Mouse (Mus musculus): ENCODE data around the gene Pkd1l1. TPM values are rescaled to one million over a fixed set of nuclear protein-coding genes. Genes with fewer than 3 reads are reported as not detected.

The Pkd1l1 gene
- polyA plus RNA-seq, 1 experiment from 2014 or later = 0.14 TPM

DNA sequence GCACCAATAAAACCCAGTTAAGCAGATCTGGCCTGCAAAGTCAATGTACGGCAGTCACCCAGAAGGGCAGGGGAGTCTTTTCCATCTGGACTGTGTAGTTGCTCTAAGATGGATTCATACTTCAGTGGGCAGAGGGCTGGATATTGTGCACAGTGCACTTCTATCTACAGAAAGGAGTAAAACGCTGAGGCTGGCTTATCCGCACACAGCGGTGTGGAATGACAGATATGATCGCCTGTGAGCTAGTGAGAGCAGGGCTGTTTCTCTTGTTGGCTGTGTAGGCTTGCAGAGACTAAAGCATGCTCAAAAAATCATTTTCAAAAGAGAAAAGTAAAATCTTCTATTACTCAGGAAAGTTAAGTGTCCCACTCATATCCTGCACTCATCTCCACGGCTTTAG is 973 bp downstream of the Pkd1l1 start:
- no peak overlapping the region for H3K27ac ChIP-seq (replicated peaks)
- H3K9ac ChIP-seq = no peak overlapping the region
- no peaks in the 10 kb centered on the region for H3K27me3 ChIP-seq
- no peaks in the 10 kb centered on the region for H3K4me1 ChIP-seq (replicated peaks)
- H3K36me3 ChIP-seq = no peaks in the 10 kb centered on the region
- no peak overlapping the region for H3K4me2 ChIP-seq
- WGBS = 87% methylated on average over 6 of the region's 6 CpGs
- ATAC-seq (ENCODE audit: low FRiP score, low read depth) = no peak
- no peaks in the 10 kb centered on the region for H3K9me3 ChIP-seq
- H3K4me3 ChIP-seq = no peak overlapping the region

DNA sequence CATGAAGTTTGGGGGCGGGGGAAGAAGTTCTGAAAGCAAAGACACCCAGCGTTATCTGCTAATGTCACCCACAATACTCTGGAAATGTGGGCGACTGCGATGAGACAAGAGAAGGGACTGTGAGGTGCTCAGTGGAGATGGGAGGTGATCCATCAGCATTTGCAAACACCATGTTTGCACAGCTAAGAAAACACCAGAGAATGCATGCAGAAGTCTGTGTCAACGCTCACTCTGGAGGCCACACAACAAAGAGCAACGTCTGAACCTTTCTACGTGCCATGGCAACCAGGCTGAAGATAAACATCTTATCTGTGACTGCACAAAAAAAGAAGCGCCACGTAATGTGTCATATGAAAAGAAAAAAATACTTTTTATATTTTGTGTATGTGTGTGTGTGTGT is 2.6 kb downstream of the Pkd1l1 start:
- Histone ChIP-seq H3K4me1 (replicated peaks) (no peaks in the 10 kb centered on the region), H3K4me2 (no peak overlapping the region), H3K27ac (replicated peaks) (no peak overlapping the region), H3K27me3 (no peaks in the 10 kb centered on the region), H3K9ac (no peak overlapping the region), H3K9me3 (no peaks in the 10 kb centered on the region), H3K4me3 (no peak overlapping the region), H3K36me3 (no peaks in the 10 kb centered on the region)
- 70% methylated on average over 9 of the region's 9 CpGs for WGBS
- ATAC-seq (ENCODE audit: low FRiP score, low read depth) = no peak

DNA sequence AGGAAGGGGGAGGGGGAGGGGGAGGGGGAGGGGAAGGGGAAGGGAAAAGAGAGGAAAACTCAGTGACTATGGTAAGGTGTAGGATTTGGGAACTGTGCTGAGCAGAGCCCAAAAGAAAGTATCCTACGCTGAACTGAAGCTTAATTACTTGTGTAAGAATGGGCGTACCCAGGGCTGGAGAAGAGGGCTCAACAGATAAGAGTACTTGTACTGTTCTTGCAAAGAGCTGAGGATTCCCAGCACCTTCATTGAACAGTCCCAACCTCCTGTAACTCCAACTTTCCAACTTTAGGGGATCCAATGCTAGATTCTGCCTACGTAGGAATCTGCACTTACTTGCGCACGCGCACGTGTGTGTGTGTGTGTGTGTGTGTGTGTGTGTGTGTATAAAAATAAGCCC is 5.0 kb downstream of the Pkd1l1 start:
- Histone ChIP-seq H3K4me1 (replicated peaks) (no peaks in the 10 kb centered on the region), H3K4me3 (no peak overlapping the region), H3K4me2 (no peak overlapping the region), H3K27me3 (no peaks in the 10 kb centered on the region), H3K9ac (no peak overlapping the region), H3K27ac (replicated peaks) (no peak overlapping the region), H3K9me3 (no peaks in the 10 kb centered on the region), H3K36me3 (no peaks in the 10 kb centered on the region)
- WGBS = 97% methylated on average over 7 of the region's 7 CpGs
- ATAC-seq (ENCODE audit: low FRiP score, low read depth) = no peak

DNA sequence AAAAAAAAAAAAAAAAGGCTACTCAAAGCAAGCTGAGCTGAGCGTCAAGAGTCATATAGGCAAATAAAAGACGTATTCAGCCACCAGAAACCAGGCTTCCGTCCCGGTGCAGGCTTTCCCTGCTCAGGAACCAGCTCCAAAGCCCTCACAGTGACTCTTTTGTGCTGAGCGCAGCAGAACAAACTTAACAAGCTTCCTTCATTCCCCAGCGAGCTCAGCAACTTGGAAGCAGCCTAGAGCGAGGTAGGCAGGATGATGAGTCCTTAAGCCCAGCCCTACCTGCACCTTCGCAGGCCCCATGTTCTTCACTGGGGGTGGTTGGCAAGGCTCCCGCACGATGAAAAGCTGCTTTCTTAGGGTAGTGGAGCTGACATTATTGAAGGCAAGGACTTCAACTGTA is 14.5 kb downstream of the Pkd1l1 start:
- Histone ChIP-seq H3K4me2 (no peak overlapping the region), H3K27ac (replicated peaks) (peak overlapping the region; percentile 49; the same call in 1 of the 2 replicates), H3K36me3 (no peaks in the 10 kb centered on the region), H3K4me1 (replicated peaks) (0 out of 2 replicates have a peak, but pooled peaks cover 3% of the 10 kb centered on the region), H3K27me3 (no peaks in the 10 kb centered on the region), H3K4me3 (no peak overlapping the region), H3K9ac (no peak overlapping the region), H3K9me3 (no peaks in the 10 kb centered on the region)
- no peak for ATAC-seq (ENCODE audit: low FRiP score, low read depth)
- WGBS = 63% methylated on average over 10 of the region's 10 CpGs

DNA sequence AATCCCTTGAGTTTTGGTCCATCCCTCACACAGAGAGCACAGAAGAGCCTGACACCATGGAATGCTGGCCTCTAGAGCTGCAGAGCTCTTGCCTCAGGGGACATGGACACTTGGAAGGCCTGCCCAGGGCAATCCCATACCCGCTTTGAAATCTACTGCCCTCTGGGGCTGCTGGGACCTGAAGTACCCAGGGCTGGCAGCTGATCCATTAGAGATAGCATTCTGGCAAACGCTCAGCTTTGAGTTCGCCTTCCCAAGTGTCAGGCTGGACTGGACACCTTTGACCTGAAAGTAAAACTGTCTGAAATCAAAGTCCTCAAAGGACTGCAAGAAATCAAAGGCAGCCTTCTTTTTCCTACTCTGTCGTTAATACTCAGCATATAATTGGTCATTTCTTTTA is 15.0 kb downstream of the Pkd1l1 start:
- ATAC-seq (ENCODE audit: low FRiP score, low read depth) = no peak
- no peak overlapping the region for H3K27ac ChIP-seq (replicated peaks)
- no peaks in the 10 kb centered on the region for H3K27me3 ChIP-seq
- H3K36me3 ChIP-seq = no peaks in the 10 kb centered on the region
- H3K4me2 ChIP-seq = no peak overlapping the region
- WGBS = 68% methylated on average over 4 of the region's 4 CpGs
- H3K9ac ChIP-seq = no peak overlapping the region
- no peak overlapping the region for H3K4me3 ChIP-seq
- H3K9me3 ChIP-seq = no peaks in the 10 kb centered on the region
- 0 out of 2 replicates have a peak, but pooled peaks cover 3% of the 10 kb centered on the region for H3K4me1 ChIP-seq (replicated peaks)

DNA sequence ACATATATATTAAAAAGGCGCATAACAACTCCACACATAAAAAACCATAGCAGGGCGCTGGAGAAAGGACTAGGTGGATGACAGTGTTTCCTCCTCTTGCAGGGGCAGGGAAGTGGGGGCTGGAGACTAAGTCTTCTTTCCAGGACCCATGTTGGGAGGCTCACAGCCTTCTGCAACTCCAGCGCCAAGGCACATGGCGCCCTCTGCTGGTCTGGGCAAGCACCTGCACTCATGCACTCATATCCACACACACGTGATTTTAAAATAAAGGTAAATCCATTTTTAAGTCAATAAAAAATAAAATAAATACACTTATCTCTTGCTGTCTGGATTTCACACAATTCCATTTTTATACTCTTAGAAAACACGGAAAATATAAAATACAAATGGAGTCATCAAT is 16.0 kb downstream of the Pkd1l1 start:
- ATAC-seq (ENCODE audit: low FRiP score, low read depth) = no peak
- Histone ChIP-seq H3K27ac (replicated peaks) (no peak overlapping the region), H3K4me2 (no peak overlapping the region), H3K9me3 (no peaks in the 10 kb centered on the region), H3K9ac (no peak overlapping the region), H3K27me3 (no peaks in the 10 kb centered on the region), H3K4me1 (replicated peaks) (0 out of 2 replicates have a peak, but pooled peaks cover 3% of the 10 kb centered on the region), H3K4me3 (no peak overlapping the region), H3K36me3 (no peaks in the 10 kb centered on the region)
- 69% methylated on average over 6 of the region's 6 CpGs for WGBS

DNA sequence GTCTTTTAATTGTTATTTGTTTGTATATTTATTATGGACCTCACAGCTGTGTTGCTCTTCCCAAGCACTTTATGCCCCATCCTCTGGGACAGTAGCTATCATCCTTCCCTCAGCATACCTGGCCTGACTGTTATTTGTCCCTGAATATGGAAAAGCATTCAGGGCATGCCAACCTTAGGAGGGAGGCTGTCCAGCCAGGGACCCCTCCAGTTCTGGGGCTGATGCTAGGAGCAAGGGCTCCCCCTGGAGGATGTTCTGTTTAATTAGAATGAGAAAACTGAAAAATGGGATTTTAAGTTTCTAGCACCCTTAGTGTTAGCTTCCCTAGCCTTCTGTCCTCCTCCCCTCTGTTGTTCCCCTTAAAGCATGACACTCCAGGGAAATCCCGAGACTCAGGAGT is 17.4 kb downstream of the Pkd1l1 start:
- Histone ChIP-seq H3K27me3 (no peaks in the 10 kb centered on the region), H3K4me2 (no peak overlapping the region), H3K9me3 (no peaks in the 10 kb centered on the region), H3K4me3 (no peak overlapping the region), H3K4me1 (replicated peaks) (0 out of 2 replicates have a peak, but pooled peaks cover 3% of the 10 kb centered on the region), H3K27ac (replicated peaks) (no peak overlapping the region), H3K36me3 (no peaks in the 10 kb centered on the region), H3K9ac (no peak overlapping the region)
- peak; percentile 78 for ATAC-seq (ENCODE audit: low FRiP score, low read depth)
- 18% methylated on average over 1 of the region's 1 CpGs for WGBS

DNA sequence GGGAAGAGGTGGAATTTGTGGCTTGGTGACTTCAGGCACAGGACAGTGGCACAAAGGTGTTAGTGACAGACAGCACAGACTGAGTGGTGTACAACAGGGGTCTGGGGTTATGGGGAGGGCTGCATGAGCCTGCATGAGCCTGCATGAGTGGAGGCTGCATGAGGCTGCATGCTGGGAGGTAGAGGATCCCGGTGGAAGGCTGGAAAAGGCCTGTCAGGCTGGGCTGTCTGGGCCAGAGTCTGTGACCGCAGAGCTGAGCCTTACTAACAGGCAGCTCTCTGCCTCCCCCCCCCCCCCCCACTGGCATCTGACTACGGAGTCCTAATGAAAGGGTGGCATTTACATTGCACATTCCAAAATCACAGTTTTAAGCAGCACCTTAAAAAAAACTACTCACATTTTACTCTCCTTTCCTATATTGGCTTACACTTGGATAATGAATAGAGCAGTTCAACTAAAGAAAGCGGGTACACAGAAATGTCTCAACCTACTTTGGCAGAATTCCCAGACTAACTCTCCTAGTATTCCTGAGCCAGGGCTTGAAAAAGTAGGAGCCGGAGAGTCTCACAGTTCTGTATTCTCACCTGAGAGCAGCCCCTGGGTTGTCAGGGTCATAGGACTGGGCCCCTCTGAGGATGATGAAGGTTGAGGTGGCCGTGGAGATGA is 23.2 kb downstream of the Pkd1l1 start:
- no peaks in the 10 kb centered on the region for H3K36me3 ChIP-seq

DNA sequence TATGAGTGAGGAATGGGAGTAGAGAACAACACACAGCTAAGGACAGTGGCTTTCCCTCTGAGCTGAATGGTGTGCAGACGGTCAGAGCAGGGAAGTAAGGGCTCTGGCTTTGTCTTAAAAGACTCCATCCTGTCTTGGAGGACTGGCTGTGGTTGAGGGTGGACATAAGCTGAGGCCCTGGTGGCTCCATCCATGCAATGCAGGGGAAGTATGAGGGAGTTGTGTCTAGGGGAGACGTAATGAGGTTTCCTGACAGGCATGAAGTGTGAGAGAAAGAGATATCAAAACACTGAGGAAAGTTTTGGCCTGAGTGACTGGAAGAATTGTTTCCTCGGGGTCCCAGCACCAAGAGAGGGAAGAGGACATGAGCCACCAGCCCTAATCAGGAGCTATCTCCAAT is 24.2 kb downstream of the Pkd1l1 start:
- no peak overlapping the region for H3K27ac ChIP-seq (replicated peaks)
- no peaks in the 10 kb centered on the region for H3K36me3 ChIP-seq
- no peak for ATAC-seq (ENCODE audit: low FRiP score, low read depth)
- no peak overlapping the region for H3K9ac ChIP-seq
- H3K9me3 ChIP-seq = no peaks in the 10 kb centered on the region
- H3K4me1 ChIP-seq (replicated peaks) = no peaks in the 10 kb centered on the region
- no peak overlapping the region for H3K4me2 ChIP-seq
- WGBS = 70% methylated on average over 3 of the region's 3 CpGs
- H3K4me3 ChIP-seq = no peak overlapping the region
- H3K27me3 ChIP-seq = no peaks in the 10 kb centered on the region

More for the DNA sequence above, 23.2 kb downstream of the Pkd1l1 start:
- no peaks in the 10 kb centered on the region for H3K9me3 ChIP-seq
- no peak overlapping the region for H3K27ac ChIP-seq (replicated peaks)
- H3K4me1 ChIP-seq (replicated peaks) = no peaks in the 10 kb centered on the region
- no peak overlapping the region for H3K9ac ChIP-seq
- 66% methylated on average over 6 of the region's 6 CpGs for WGBS
- H3K4me3 ChIP-seq = no peak overlapping the region
- H3K4me2 ChIP-seq = no peak overlapping the region
- no peaks in the 10 kb centered on the region for H3K27me3 ChIP-seq
- peak; percentile 55 for ATAC-seq (ENCODE audit: low FRiP score, low read depth)

DNA sequence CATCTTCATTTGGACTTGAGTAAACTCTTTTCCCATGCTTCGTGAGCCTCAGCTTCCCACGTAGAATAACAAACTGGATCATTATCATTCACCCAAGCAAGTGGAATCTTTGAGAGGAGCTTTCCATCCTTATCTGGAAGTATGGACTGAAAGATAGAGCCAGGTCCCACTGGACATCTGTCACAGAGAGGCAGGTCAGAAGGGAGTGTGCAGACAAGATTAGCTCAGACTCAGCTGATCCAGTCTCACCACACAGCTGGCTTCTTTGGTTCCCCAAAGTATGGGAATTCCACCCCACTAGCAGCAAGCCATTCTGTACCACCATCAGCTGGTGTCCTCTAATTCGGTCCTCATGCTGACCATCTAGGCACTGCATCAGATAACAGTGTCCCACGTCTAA is 29.0 kb downstream of the Pkd1l1 start:
- H3K27me3 ChIP-seq = no peaks in the 10 kb centered on the region
- 79% methylated on average over 4 of the region's 4 CpGs for WGBS
- H3K4me2 ChIP-seq = no peak overlapping the region
- no peaks in the 10 kb centered on the region for H3K36me3 ChIP-seq
- H3K4me1 ChIP-seq (replicated peaks) = no peaks in the 10 kb centered on the region
- H3K27ac ChIP-seq (replicated peaks) = no peak overlapping the region
- no peak for ATAC-seq (ENCODE audit: low FRiP score, low read depth)
- no peaks in the 10 kb centered on the region for H3K9me3 ChIP-seq
- no peak overlapping the region for H3K4me3 ChIP-seq
- no peak overlapping the region for H3K9ac ChIP-seq

DNA sequence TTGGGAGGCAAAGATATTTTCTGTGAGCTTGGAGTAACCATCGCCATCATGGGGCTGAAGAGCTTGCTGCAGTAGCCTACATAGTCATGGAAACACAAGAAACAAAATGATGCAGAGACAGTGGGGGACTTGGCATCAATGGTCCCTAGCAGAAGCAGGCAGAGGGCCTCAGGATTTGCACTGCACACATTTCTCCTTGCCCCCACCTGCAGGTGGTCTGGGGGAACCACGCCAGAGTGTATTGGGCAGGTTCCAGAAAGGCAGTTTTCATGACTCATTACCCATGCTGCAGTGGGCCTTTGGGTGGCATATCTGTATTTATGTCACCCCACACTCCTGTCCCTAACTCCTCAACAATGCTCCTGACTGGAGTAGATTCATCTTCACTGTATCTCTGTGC is 30.6 kb downstream of the Pkd1l1 start:
- H3K4me2 ChIP-seq = no peak overlapping the region
- 78% methylated on average over 2 of the region's 2 CpGs for WGBS
- no peaks in the 10 kb centered on the region for H3K4me1 ChIP-seq (replicated peaks)
- H3K9ac ChIP-seq = no peak overlapping the region
- H3K9me3 ChIP-seq = no peaks in the 10 kb centered on the region
- no peak overlapping the region for H3K4me3 ChIP-seq
- no peaks in the 10 kb centered on the region for H3K27me3 ChIP-seq
- no peaks in the 10 kb centered on the region for H3K36me3 ChIP-seq
- H3K27ac ChIP-seq (replicated peaks) = no peak overlapping the region
- ATAC-seq (ENCODE audit: low FRiP score, low read depth) = peak; percentile 57; the same call in 1 of the 2 replicates

DNA sequence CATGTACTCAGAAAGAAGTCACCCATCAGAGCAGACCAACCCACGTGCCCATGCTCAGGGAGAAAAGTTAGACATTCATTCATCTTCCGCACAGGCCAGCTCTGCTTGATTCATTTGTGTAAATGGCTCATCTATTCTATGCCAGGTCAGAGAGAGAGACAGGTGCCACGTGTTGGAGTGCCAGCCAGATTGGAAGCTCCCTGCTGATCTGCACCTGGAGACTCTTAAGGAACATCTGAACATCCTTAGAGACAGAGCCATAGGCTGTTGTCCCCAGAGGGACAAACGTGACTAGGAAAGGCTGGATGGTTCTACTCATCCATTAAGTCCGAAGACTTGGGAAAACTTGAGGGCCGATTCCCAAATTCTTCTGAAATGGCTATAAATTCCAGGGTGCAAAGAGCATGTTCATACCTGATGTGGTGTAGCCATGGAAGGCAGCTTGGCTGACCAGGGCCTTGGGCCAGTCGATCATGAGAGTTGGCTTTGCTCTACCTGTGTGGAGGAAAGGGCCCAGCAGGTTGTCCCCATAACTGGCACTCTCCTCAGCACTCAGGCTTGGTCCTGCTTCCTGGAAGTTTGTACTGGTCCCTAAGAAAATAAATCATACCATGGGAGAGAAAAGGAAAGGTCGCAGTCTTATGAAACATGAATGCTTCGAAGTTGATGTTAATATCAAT is 36.5 kb downstream of the Pkd1l1 start:
- H3K9ac ChIP-seq = no peak overlapping the region
- no peak for ATAC-seq (ENCODE audit: low FRiP score, low read depth)
- no peak overlapping the region for H3K4me3 ChIP-seq
- H3K36me3 ChIP-seq = no peaks in the 10 kb centered on the region
- WGBS = 86% methylated on average over 9 of the region's 9 CpGs
- no peaks in the 10 kb centered on the region for H3K4me1 ChIP-seq (replicated peaks)
- H3K27ac ChIP-seq (replicated peaks) = no peak overlapping the region
- H3K27me3 ChIP-seq = no peaks in the 10 kb centered on the region
- H3K9me3 ChIP-seq = no peaks in the 10 kb centered on the region
- H3K4me2 ChIP-seq = no peak overlapping the region

Data from hindbrain, embryonic 15.5 days (tissue).